Mouse (Mus musculus) heart, embryonic 14.5 days (tissue): ENCODE data around the gene Cdh13. TPM values are rescaled to one million over a fixed set of nuclear protein-coding genes. Genes with fewer than 3 reads are reported as not detected.

Experiments
- ATAC-seq: fragments of 200-750 bp; cut with Nextera tagmentation; 2 replicates; pipeline ENCODE4 v1.8.0; 2017; ENCODE audit warnings: low read depth, moderate TSS enrichment; ENCODE audit not compliant: insufficient number of reproducible peaks, insufficient read depth, low FRiP score
- H3K27ac ChIP-seq, 2 experiments: fragments of 200-500 bp in 1 of 2; fragments of 300-500 bp in 1 of 2; sonication (generic) in 1 of 2; replicated peaks in 1 of 2; 2 replicates each; pipeline ENCODE4 v1.5.1; 2012 to 2014; ENCODE audit warnings: low read depth in 2 of 2, low read length in 2 of 2, control low read depth in 1 of 2, mild to moderate bottlenecking in 1 of 2, mixed read lengths in 1 of 2; ENCODE audit not compliant: control insufficient read depth in 1 of 2, insufficient read depth in 1 of 2
- H3K27me3 ChIP-seq: fragments of 300-500 bp; sonication (generic); 2 replicates; pipeline ENCODE4 v1.6.1; 2014; ENCODE audit warnings: mild to moderate bottlenecking, low read length, control low read depth; ENCODE audit not compliant: control insufficient read depth, insufficient read depth
- H3K36me3 ChIP-seq: fragments of 300-500 bp; sonication (generic); 2 replicates; pipeline ENCODE4 v1.6.1; 2014; ENCODE audit warnings: mild to moderate bottlenecking, control low read depth, low read length, mixed read lengths; ENCODE audit not compliant: control insufficient read depth, insufficient read depth
- H3K4me1 ChIP-seq, 2 experiments: fragments of 200-500 bp in 1 of 2; fragments of 300-500 bp in 1 of 2; sonication (generic) in 1 of 2; 2 replicates each; pipeline ENCODE4 v1.6.1; 2012 to 2014; ENCODE audit warnings: low read length in 2 of 2, control low read depth in 1 of 2, mixed read lengths in 1 of 2; ENCODE audit not compliant: control insufficient read depth in 2 of 2, insufficient read depth in 2 of 2
- H3K4me2 ChIP-seq: fragments of 300-500 bp; sonication (generic); 2 replicates; pipeline ENCODE4 v1.6.1; 2014; ENCODE audit warnings: mild to moderate bottlenecking, low read length
- H3K4me3 ChIP-seq, 2 experiments: fragments of 200-500 bp in 1 of 2; fragments of 300-500 bp in 1 of 2; sonication (generic) in 1 of 2; 2 replicates each; pipeline ENCODE4 v1.5.1; 2012 to 2014; ENCODE audit warnings: low read length in 2 of 2, mild to moderate bottlenecking in 2 of 2, control low read depth in 1 of 2, low read depth in 1 of 2, moderate library complexity in 1 of 2; ENCODE audit not compliant: control insufficient read depth in 1 of 2, insufficient read depth in 1 of 2
- H3K9ac ChIP-seq: fragments of 300-500 bp; sonication (generic); 2 replicates; pipeline ENCODE4 v1.6.1; 2014; ENCODE audit warnings: mild to moderate bottlenecking, low read length
- H3K9me3 ChIP-seq: fragments of 300-500 bp; sonication (generic); 2 replicates; pipeline ENCODE4 v1.6.1; 2016; ENCODE audit warnings: low read length, control low read depth; ENCODE audit not compliant: control insufficient read depth
- WGBS: fragments of 180-500 bp; shearing (Covaris S2); extraction: QIAGEN DNeasy Blood & Tissue Kit; methylation state at CpG from one replicate; pipeline ENCODE4 v1.1.7; 2014; 5-methylcytosine and 5-hydroxymethylcytosine counted together
- polyA plus RNA-seq: library from polyadenylated mRNA; unstranded; fragments of >200 nt; fragmentation: Nextera tagmentation; extraction: Ambion mirVana; gene quantifications from 2 replicates; pipeline ENCODE4 v1.2.1, GENCODE M21; 2014

Cdh13 gene
- polyA plus RNA-seq, 1 experiment from 2014 or later: 94.9 TPM

GRCm38 (mm10) chr8:118323421-118323820, 39.9 kb downstream of the Cdh13 start:
- H3K4me2 ChIP-seq: no peak overlapping the region
- 78% methylated on average over 3 of the region's 3 CpGs for WGBS
- H3K4me1 ChIP-seq: no peaks in the 10 kb centered on the region
- no peaks in the 10 kb centered on the region for H3K36me3 ChIP-seq
- no peak overlapping the region for H3K9ac ChIP-seq
- no peak overlapping the region for H3K27ac ChIP-seq
- no peak for ATAC-seq
- no peak overlapping the region for H3K4me3 ChIP-seq
- H3K27me3 ChIP-seq: no peaks in the 10 kb centered on the region
- no peaks in the 10 kb centered on the region for H3K9me3 ChIP-seq

- 85% methylated on average over 7 of the region's 7 CpGs for WGBS
- H3K36me3 ChIP-seq: no peaks in the 10 kb centered on the region
- H3K4me3 ChIP-seq: no peak overlapping the region
- H3K4me1 ChIP-seq: peaks cover 0 to 4% of the 10 kb centered on the region in 2 experiments; a peak in 1 of 4 replicates
- ATAC-seq: no peak
- H3K9me3 ChIP-seq: no peaks in the 10 kb centered on the region
- no peak overlapping the region for H3K4me2 ChIP-seq
- H3K27ac ChIP-seq: no peak overlapping the region
- no peak overlapping the region for H3K9ac ChIP-seq
- no peaks in the 10 kb centered on the region for H3K27me3 ChIP-seq
Observed at GRCm38 (mm10) chr8:118334933-118335332, 51.4 kb downstream of the Cdh13 start.

- Histone ChIP-seq H3K27me3 (no peaks in the 10 kb centered on the region), H3K4me1 (peaks cover 11 to 13% of the 10 kb centered on the region in 2 experiments; a peak in 3 of 4 replicates), H3K9ac (no peak overlapping the region), H3K27ac (no peak overlapping the region), H3K9me3 (no peaks in the 10 kb centered on the region), H3K4me3 (no peak overlapping the region), H3K36me3 (no peaks in the 10 kb centered on the region), H3K4me2 (no peak overlapping the region)
- 78% methylated on average over 3 of the region's 3 CpGs for WGBS
- ATAC-seq: no peak
Observed at GRCm38 (mm10) chr8:118339711-118340110, 56.2 kb downstream of the Cdh13 start.

- no peak overlapping the region for H3K4me3 ChIP-seq
- no peak overlapping the region for H3K27ac ChIP-seq
- H3K9ac ChIP-seq: no peak overlapping the region
- ATAC-seq: no peak
- no peak overlapping the region for H3K4me2 ChIP-seq
- no peaks in the 10 kb centered on the region for H3K36me3 ChIP-seq
- 55% methylated on average over 4 of the region's 4 CpGs for WGBS
- no peaks in the 10 kb centered on the region for H3K9me3 ChIP-seq
- no peaks in the 10 kb centered on the region for H3K27me3 ChIP-seq
- peaks cover 13 to 19% of the 10 kb centered on the region in 2 experiments; a peak in 3 of 4 replicates for H3K4me1 ChIP-seq
Observed at GRCm38 (mm10) chr8:118343267-118343666, 59.7 kb downstream of the Cdh13 start.

GRCm38 (mm10) chr8:118348710-118349489, 65.4 kb downstream of the Cdh13 start:
- no peak overlapping the region for H3K9ac ChIP-seq
- WGBS: 65% methylated on average over 9 of the region's 9 CpGs
- no peaks in the 10 kb centered on the region for H3K27me3 ChIP-seq
- no peak overlapping the region for H3K27ac ChIP-seq
- H3K4me3 ChIP-seq: no peak overlapping the region
- H3K9me3 ChIP-seq: no peaks in the 10 kb centered on the region
- peaks cover 6% of the 10 kb centered on the region in 2 experiments; a peak in 2 of 4 replicates for H3K4me1 ChIP-seq
- no peaks in the 10 kb centered on the region for H3K36me3 ChIP-seq
- no peak overlapping the region for H3K4me2 ChIP-seq
- no peak for ATAC-seq

GRCm38 (mm10) chr8:118350136-118350535, 66.6 kb downstream of the Cdh13 start:
- no peaks in the 10 kb centered on the region for H3K36me3 ChIP-seq
- no peak overlapping the region for H3K4me2 ChIP-seq
- no peak overlapping the region for H3K27ac ChIP-seq
- no peak overlapping the region for H3K9ac ChIP-seq
- H3K27me3 ChIP-seq: no peaks in the 10 kb centered on the region
- peaks cover 3 to 6% of the 10 kb centered on the region in 2 experiments; a peak in 2 of 4 replicates for H3K4me1 ChIP-seq
- no peaks in the 10 kb centered on the region for H3K9me3 ChIP-seq
- no peak for ATAC-seq
- WGBS: 31% methylated on average over 7 of the region's 7 CpGs
- H3K4me3 ChIP-seq: no peak overlapping the region

GRCm38 (mm10) chr8:118353022-118353421, 69.5 kb downstream of the Cdh13 start:
- ATAC-seq: no peak
- WGBS: 67% methylated on average over 4 of the region's 4 CpGs
- H3K4me1 ChIP-seq: peaks cover 0 to 4% of the 10 kb centered on the region in 2 experiments; a peak in 2 of 4 replicates

More at GRCm38 (mm10) chr8:118353022-118353421, 69.5 kb downstream of the Cdh13 start:
- H3K4me2 ChIP-seq: no peak overlapping the region
- H3K27me3 ChIP-seq: no peaks in the 10 kb centered on the region
- H3K9me3 ChIP-seq: no peaks in the 10 kb centered on the region
- no peaks in the 10 kb centered on the region for H3K36me3 ChIP-seq
- H3K4me3 ChIP-seq: no peak overlapping the region
- H3K9ac ChIP-seq: no peak overlapping the region
- no peak overlapping the region for H3K27ac ChIP-seq
